ENCODE assay signal across 18 mouse cellular contexts in the genomic region with DNA sequence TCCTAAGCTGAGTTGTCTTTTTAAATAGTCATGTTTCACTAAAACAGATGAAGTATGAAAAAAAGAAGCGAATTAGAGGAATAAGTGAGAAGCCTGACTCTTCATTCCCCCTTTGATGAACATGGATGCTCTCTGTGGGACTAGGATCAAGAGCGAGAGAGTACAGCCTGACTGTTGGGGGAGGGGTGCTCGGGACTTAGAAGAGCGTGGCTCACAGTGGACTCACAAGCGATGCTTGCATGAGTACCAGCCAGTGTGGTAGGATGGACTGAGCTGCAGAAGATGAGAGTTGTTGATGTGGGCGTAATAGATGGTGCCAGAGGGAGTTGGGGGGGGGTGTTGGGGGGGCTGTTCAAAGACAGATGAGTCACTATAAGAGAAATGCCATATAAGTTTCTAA. TPM values are rescaled to one million over a fixed set of nuclear protein-coding genes. Genes with fewer than 3 reads are reported as not detected.
DNase-seq lines count a peak whose midpoint lies in the region; ATAC-seq and TF ChIP-seq lines count a peak whose summit lies in the region.
"Had no signal": no experiment of that assay in that cellular context is flagged by ENCODE, and none has a peak within 500 bp of the region (broad histone marks: within the 10 kb centered on the region; RNA-seq: fewer than 3 reads in every experiment).

No protein-coding gene starts in this region.

- H3K27ac ChIP-seq in hindbrain, embryonic 13.5 days: peak overlapping the region; percentile 23; the same call in 1 of the 2 replicates
- no peak overlapping the region for H3K27ac ChIP-seq in hindbrain, embryonic 11.5 days (ENCODE audit: low read depth, low read length)
- no peak overlapping the region for H3K27ac ChIP-seq in midbrain, embryonic 12.5 days (replicated peaks)
- H3K27ac ChIP-seq in kidney, adult 2 months (ENCODE audit: insufficient read depth, low read depth, low read length): no peak overlapping the region
- H3K27ac ChIP-seq: embryonic facial prominence, embryonic 13.5 days; heart, adult 2 months; hindbrain, embryonic 14.5 days; limb, embryonic 15.5 days; macrophage had no signal

- H3K4me3 ChIP-seq in hindbrain, embryonic 13.5 days: no peak overlapping the region
- H3K4me3 ChIP-seq in hindbrain, embryonic 11.5 days (ENCODE audit: low read depth, low read length): no peak overlapping the region
- no peak overlapping the region for H3K4me3 ChIP-seq in midbrain, embryonic 12.5 days
- no peak overlapping the region for H3K4me3 ChIP-seq in kidney, adult 2 months (ENCODE audit: insufficient read depth, low read depth, low read length)
- H3K4me3 ChIP-seq: embryonic facial prominence, embryonic 13.5 days; heart, adult 2 months; limb, embryonic 15.5 days had no signal

- ATAC-seq in hindbrain, embryonic 13.5 days (ENCODE audit: low FRiP score): peak; percentile 62; the same call in 1 of the 2 replicates
- no peak; the same call in 1 of the 2 replicates for ATAC-seq in hindbrain, embryonic 11.5 days (ENCODE audit: low FRiP score)
- 0 out of 2 replicates have a peak, but pooled peaks have one; percentile 47 for ATAC-seq in midbrain, embryonic 12.5 days (ENCODE audit: low FRiP score, low read depth)
- ATAC-seq: CD4-positive, CD25-positive, alpha-beta regulatory T cell, adult 4 months; intestine, postnatal 0 days had no signal

- peaks cover 16% of the 10 kb centered on the region for H3K4me1 ChIP-seq in hindbrain, embryonic 13.5 days (replicated peaks)
- no peaks in the 10 kb centered on the region for H3K4me1 ChIP-seq in hindbrain, embryonic 11.5 days (replicated peaks; ENCODE audit: control insufficient read depth, insufficient read depth, low read length)
- H3K4me1 ChIP-seq in midbrain, embryonic 12.5 days: no peaks in the 10 kb centered on the region
- H3K4me1 ChIP-seq in kidney, adult 2 months (ENCODE audit: control insufficient read depth, insufficient read depth, low read length): no peaks in the 10 kb centered on the region
- H3K4me1 ChIP-seq: embryonic facial prominence, embryonic 13.5 days; limb, embryonic 15.5 days had no signal

- no peak overlapping the region for H3K9ac ChIP-seq in hindbrain, embryonic 13.5 days
- H3K9ac ChIP-seq in hindbrain, embryonic 11.5 days (ENCODE audit: low read depth, low read length): no peak overlapping the region
- H3K9ac ChIP-seq in midbrain, embryonic 12.5 days (replicated peaks): no peak overlapping the region
- H3K9ac ChIP-seq: embryonic facial prominence, embryonic 13.5 days; hindbrain, embryonic 14.5 days; limb, embryonic 15.5 days had no signal

- WGBS in hindbrain, embryonic 13.5 days: 82% methylated on average over 6 of the region's 6 CpGs
- 80% methylated on average over 6 of the region's 6 CpGs for WGBS in hindbrain, embryonic 11.5 days
- 71% methylated on average over 6 of the region's 6 CpGs for WGBS in midbrain, embryonic 12.5 days
- 93% methylated on average over 6 of the region's 6 CpGs for WGBS in kidney, adult 2 months

- TF ChIP-seq POLR2A in kidney, adult 2 months (IDR thresholded peaks at IDR 0.05; ENCODE audit: low read depth, low read length): no peak

- peaks cover 7% of the 10 kb centered on the region; the same call in 1 of the 2 replicates for H3K9me3 ChIP-seq in hindbrain, embryonic 13.5 days
- no peaks in the 10 kb centered on the region for H3K9me3 ChIP-seq in hindbrain, embryonic 11.5 days (ENCODE audit: control insufficient read depth, low read length)
- peaks cover 8% of the 10 kb centered on the region; the same call in 1 of the 2 replicates for H3K9me3 ChIP-seq in midbrain, embryonic 12.5 days
- H3K9me3 ChIP-seq: limb, embryonic 15.5 days had no signal

- no peaks in the 10 kb centered on the region for H3K27me3 ChIP-seq in hindbrain, embryonic 13.5 days
- no peaks in the 10 kb centered on the region for H3K27me3 ChIP-seq in hindbrain, embryonic 11.5 days (ENCODE audit: control insufficient read depth, insufficient read depth, low read length)
- H3K27me3 ChIP-seq in midbrain, embryonic 12.5 days: no peaks in the 10 kb centered on the region
- no peaks in the 10 kb centered on the region for H3K27me3 ChIP-seq in kidney, adult 2 months (replicated peaks; ENCODE audit: control insufficient read depth, insufficient read depth, low read length)
- H3K27me3 ChIP-seq: embryonic facial prominence, embryonic 13.5 days; limb, embryonic 15.5 days had no signal

- no peak for DNase-seq in hindbrain, embryonic 11.5 days (ENCODE audit: low spot score)
- peak; percentile 25 for DNase-seq in retina, postnatal 1 day
- no peak for DNase-seq in retina, embryonic 14.5 days (ENCODE audit: low spot score)
- peak; percentile 48 for DNase-seq in telencephalon, adult 2 months (ENCODE audit: low read depth, low spot score)
- no peak for DNase-seq in kidney, adult 2 months
- DNase-seq: adrenal gland, postnatal 10 days; heart, adult 2 months; kidney, postnatal 10 days; lung, adult 18-20 months; thymus, adult 18-20 months had no signal

- H3K36me3 ChIP-seq in hindbrain, embryonic 13.5 days: peaks cover 78% of the 10 kb centered on the region
- peaks cover 8% of the 10 kb centered on the region for H3K36me3 ChIP-seq in hindbrain, embryonic 11.5 days (ENCODE audit: control insufficient read depth, insufficient read depth, low read length)
- peaks cover 66% of the 10 kb centered on the region for H3K36me3 ChIP-seq in midbrain, embryonic 12.5 days
- H3K36me3 ChIP-seq in kidney, adult 2 months (ENCODE audit: control insufficient read depth, insufficient read depth, low read length): no peaks in the 10 kb centered on the region; the same call in 1 of the 2 replicates

- no peak overlapping the region for H3K4me2 ChIP-seq in hindbrain, embryonic 13.5 days
- no peak overlapping the region for H3K4me2 ChIP-seq in hindbrain, embryonic 11.5 days (replicated peaks; ENCODE audit: low read depth, low read length)
- H3K4me2 ChIP-seq in midbrain, embryonic 12.5 days (replicated peaks): no peak overlapping the region
- H3K4me2 ChIP-seq: embryonic facial prominence, embryonic 13.5 days; hindbrain, embryonic 14.5 days; limb, embryonic 15.5 days had no signal

- no peak for TF ChIP-seq CTCF in kidney, adult 2 months (conservative IDR thresholded peaks at IDR 0.05; ENCODE audit: insufficient read depth, insufficient read length, low read depth, low read length)

RNA-seq across cellular contexts. Expression of a gene that starts 35.9 kb away (rescaled TPM):
- polyA plus RNA-seq in hindbrain, embryonic 13.5 days (2015; fragmentation: Nextera tagmentation; extraction: Ambion mirVana): 27.5 and 34.4 TPM in 2 replicates
- polyA plus RNA-seq in hindbrain, embryonic 11.5 days (2014; fragmentation: Nextera tagmentation; extraction: Ambion mirVana): 44.0 and 46.4 TPM in 2 replicates
- 20.3 and 24.3 TPM in 2 replicates for polyA plus RNA-seq in midbrain, embryonic 12.5 days (2016; fragmentation: Nextera tagmentation; extraction: Ambion mirVana)
- 120 and 154 TPM in 2 replicates for polyA plus RNA-seq in kidney, adult 2 months (2012; rRNA removed)
- polyA plus RNA-seq: macrophage had no signal

RNA-seq across cellular contexts. Expression of a gene that starts 37.6 kb away (rescaled TPM):
- 37.1 and 41.6 TPM in 2 replicates for polyA plus RNA-seq in hindbrain, embryonic 13.5 days (2015; fragmentation: Nextera tagmentation; extraction: Ambion mirVana)
- polyA plus RNA-seq in hindbrain, embryonic 11.5 days (2014; fragmentation: Nextera tagmentation; extraction: Ambion mirVana): 36.4 and 39.3 TPM in 2 replicates
- polyA plus RNA-seq in midbrain, embryonic 12.5 days (2016; fragmentation: Nextera tagmentation; extraction: Ambion mirVana): 40.1 and 43.3 TPM in 2 replicates
- 8.2 and 8.9 TPM in 2 replicates for polyA plus RNA-seq in kidney, adult 2 months (2012; rRNA removed)

RNA-seq across cellular contexts. Expression of a gene that starts 37.8 kb away (rescaled TPM):
- 52.7 and 53.7 TPM in 2 replicates for polyA plus RNA-seq in hindbrain, embryonic 13.5 days (2015; fragmentation: Nextera tagmentation; extraction: Ambion mirVana)
- polyA plus RNA-seq in hindbrain, embryonic 11.5 days (2014; fragmentation: Nextera tagmentation; extraction: Ambion mirVana): 35.5 and 36.9 TPM in 2 replicates
- polyA plus RNA-seq in midbrain, embryonic 12.5 days (2016; fragmentation: Nextera tagmentation; extraction: Ambion mirVana): 34.7 and 39.7 TPM in 2 replicates
- polyA plus RNA-seq in kidney, adult 2 months (2012; rRNA removed): 93.3 and 100.0 TPM in 2 replicates

Comparison
In these comparisons a context has a peak if more than half of its experiments do, and no peak if none do; other contexts are left out.
1. DNase-seq: peak in retina, postnatal 1 day (single experiment) and telencephalon, adult 2 months (single experiment); none in hindbrain, embryonic 11.5 days (single experiment), retina, embryonic 14.5 days (single experiment) and kidney, adult 2 months (single experiment).